Mouse (Mus musculus): Measurements from ENCODE around the gene Slc39a11.

GRCm38 (mm10) chr11:113368046-113368445, 281.8 kb downstream of the Slc39a11 start:
- TF ChIP-seq POLR2A (IDR thresholded peaks at IDR 0.05; ENCODE audit: low read depth, low read length), result no peak
- no peak for TF ChIP-seq CTCF (IDR thresholded peaks at IDR 0.05; ENCODE audit: extremely low read depth, insufficient read length, insufficient replicate concordance, low read depth, low read length)

Measured in small intestine, adult 2 months (tissue).